Mouse (Mus musculus): ENCODE data around the gene Fhdc1. TPM values are rescaled to one million over a fixed set of nuclear protein-coding genes. Genes with fewer than 3 reads are reported as not detected.

Gene Fhdc1
- total and polyA plus RNA-seq, 3 experiments = 2.2 to 4.7 (median 2.2) TPM

Other genes with a start within 250 kb of the Fhdc1 start
- gene Trim2, start 173.6 kb downstream of the Fhdc1 start, total RNA-seq (2021) = 100 to 1,000 TPM in 1 of 2 experiments, 10 to 100 TPM in 1; 34.1 to 125 TPM
- gene Trim2, start 173.6 kb downstream of the Fhdc1 start, polyA plus RNA-seq (2012; rRNA removed) = 58.3 and 115 TPM in 2 replicates
- 10 to 100 TPM; 50.7 to 52.1 TPM for gene Arfip1, start 102.2 kb upstream of the Fhdc1 start, total RNA-seq (2021)
- gene Arfip1, start 102.2 kb upstream of the Fhdc1 start, polyA plus RNA-seq (2012; rRNA removed) = 4.3 and 6.3 TPM in 2 replicates
- not detected for gene Tigd4, start 113.1 kb upstream of the Fhdc1 start, total RNA-seq (2021)
- gene Tigd4, start 113.1 kb upstream of the Fhdc1 start, polyA plus RNA-seq (2012; rRNA removed) = not detected in 2 replicates
- gene Tmem154, start 185.8 kb upstream of the Fhdc1 start, total RNA-seq (2021) = 1 to 10 TPM; 3.8 to 3.9 TPM
- 0.96 and 1.1 TPM in 2 replicates for gene Tmem154, start 185.8 kb upstream of the Fhdc1 start, polyA plus RNA-seq (2012; rRNA removed)